Mouse (Mus musculus) bone marrow macrophage, adult 2 months (primary cell): ENCODE measurements around the gene Mre11a. TPM values are rescaled to one million over a fixed set of nuclear protein-coding genes. Genes with fewer than 3 reads are reported as not detected.
"Not testable (repeated sequence)": the region's sequence is repeated elsewhere in the genome, so short reads cannot be mapped to it uniquely, and the experiment has no call there.

ENCODE experiments used
- H3K27ac ChIP-seq: 2 replicates; pipeline ENCODE4 v1.5.1; 2012; ENCODE audit warnings: low read depth, low read length; ENCODE audit not compliant: insufficient read depth
- H3K4me1 ChIP-seq: 2 replicates; pipeline ENCODE4 v1.6.1; 2012; ENCODE audit warnings: low read length; ENCODE audit not compliant: control insufficient read depth, insufficient read depth
- H3K4me3 ChIP-seq: 2 replicates; pipeline ENCODE4 v1.5.1; 2012; ENCODE audit warnings: mild to moderate bottlenecking, low read length, moderate library complexity; ENCODE audit not compliant: insufficient read depth
- CTCF ChIP-seq: IDR thresholded peaks from 2 replicates; pipeline ENCODE4 v1.5.1; 2012; ENCODE audit warnings: low read depth, mild to moderate bottlenecking, low read length, moderate library complexity
- POLR2A ChIP-seq: IDR thresholded peaks from 2 replicates; pipeline ENCODE4 v1.6.1; 2012; ENCODE audit warnings: mild to moderate bottlenecking, low read depth, low read length, borderline replicate concordance
- polyA plus RNA-seq: library from polyadenylated mRNA; stranded (reverse); fragments of >200 nt; gene quantifications from 2 replicates; pipeline ENCODE4 v1.2.4, GENCODE M21; 2012; ENCODE audit not compliant: missing spikeins, insufficient read depth, insufficient read length

Gene Mre11a
- polyA plus RNA-seq, 1 experiment = 25.2 TPM

GRCm38 (mm10) chr9:14863126-14863525 is 78.7 kb downstream of the Mre11a start:
- no peak for TF ChIP-seq CTCF
- TF ChIP-seq POLR2A = no peak
- Histone ChIP-seq H3K27ac (no peak overlapping the region), H3K4me3 (no peak overlapping the region), H3K4me1 (peaks cover 3% of the 10 kb centered on the region)

GRCm38 (mm10) chr9:14864726-14865125 is 80.3 kb downstream of the Mre11a start:
- Histone ChIP-seq H3K27ac (no peak overlapping the region), H3K4me3 (no peak overlapping the region), H3K4me1 (peaks cover 3% of the 10 kb centered on the region)
- TF ChIP-seq CTCF (no peak), POLR2A (no peak)

DNA sequence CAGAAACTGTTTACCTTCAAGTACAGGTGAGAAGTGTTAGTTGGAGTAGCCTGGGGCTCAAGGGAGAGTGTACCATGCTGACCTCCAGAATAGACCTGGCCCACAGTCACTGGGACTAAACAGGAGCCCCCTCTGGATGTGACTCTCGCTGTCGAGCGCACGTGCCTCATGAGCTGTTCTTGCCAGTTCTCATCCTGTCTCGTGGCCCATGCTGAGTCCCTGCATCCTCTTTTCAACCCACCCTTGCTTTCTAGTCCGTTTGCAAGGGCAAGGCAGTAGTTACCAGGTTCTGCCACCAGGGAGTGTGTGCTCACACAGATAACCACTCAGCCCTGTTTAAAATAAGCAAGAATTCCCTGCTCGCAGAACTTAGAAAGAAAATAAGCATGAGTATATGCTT is 82.5 kb downstream of the Mre11a start:
- no peak overlapping the region for H3K27ac ChIP-seq
- no peak for TF ChIP-seq POLR2A
- peak; percentile 18; the same call in 1 of the 2 replicates for TF ChIP-seq CTCF

DNA sequence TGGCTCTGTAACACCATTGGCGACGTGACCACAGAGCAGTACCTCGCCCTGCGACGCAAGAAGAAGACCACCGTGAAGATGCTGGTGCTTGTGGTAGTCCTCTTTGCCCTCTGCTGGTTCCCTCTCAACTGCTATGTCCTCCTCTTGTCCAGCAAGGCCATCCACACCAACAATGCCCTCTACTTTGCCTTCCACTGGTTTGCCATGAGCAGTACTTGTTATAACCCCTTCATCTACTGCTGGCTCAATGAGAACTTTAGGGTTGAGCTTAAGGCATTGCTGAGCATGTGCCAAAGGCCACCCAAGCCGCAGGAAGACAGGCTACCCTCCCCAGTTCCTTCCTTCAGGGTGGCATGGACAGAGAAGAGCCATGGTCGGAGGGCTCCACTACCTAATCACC is 83.9 kb downstream of the Mre11a start:
- TF ChIP-seq POLR2A = no peak
- TF ChIP-seq CTCF = no peak
- Histone ChIP-seq H3K4me3 (no peak overlapping the region), H3K27ac (no peak overlapping the region), H3K4me1 (peaks cover 3% of the 10 kb centered on the region)

More for the DNA sequence above, 82.5 kb downstream of the Mre11a start:
- Histone ChIP-seq H3K4me3 (no peak overlapping the region), H3K4me1 (peaks cover 3% of the 10 kb centered on the region)

GRCm38 (mm10) chr9:14870377-14870776 is 85.9 kb downstream of the Mre11a start:
- H3K4me1 ChIP-seq = peaks cover 3% of the 10 kb centered on the region

DNA sequence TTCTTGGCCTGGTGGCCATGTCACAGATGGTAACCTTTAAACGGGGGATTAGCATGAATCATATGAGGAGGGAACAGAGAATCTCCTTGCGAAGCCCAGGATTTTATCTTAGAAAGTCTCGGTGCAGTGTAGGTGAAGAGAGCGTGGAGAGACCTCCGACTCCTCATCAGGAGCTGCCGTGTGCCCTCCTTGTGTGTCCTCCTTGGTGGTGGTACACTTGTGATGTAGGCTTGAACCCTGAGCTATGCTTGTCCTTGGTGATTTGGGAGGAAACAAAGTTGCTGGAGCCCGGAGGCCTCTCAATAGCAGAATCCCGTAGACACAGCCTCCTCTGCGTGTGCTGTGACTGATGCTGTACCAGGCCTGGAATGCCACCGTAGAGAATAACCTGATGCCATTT is 86.3 kb downstream of the Mre11a start:
- H3K27ac ChIP-seq = no peak overlapping the region
- TF ChIP-seq CTCF (no peak), POLR2A (no peak)
- no peak overlapping the region for H3K4me3 ChIP-seq
- peaks cover 3% of the 10 kb centered on the region for H3K4me1 ChIP-seq

More at GRCm38 (mm10) chr9:14870377-14870776, 85.9 kb downstream of the Mre11a start:
- Histone ChIP-seq H3K27ac (no peak overlapping the region), H3K4me3 (no peak overlapping the region)
- TF ChIP-seq POLR2A (no peak), CTCF (no peak)

DNA sequence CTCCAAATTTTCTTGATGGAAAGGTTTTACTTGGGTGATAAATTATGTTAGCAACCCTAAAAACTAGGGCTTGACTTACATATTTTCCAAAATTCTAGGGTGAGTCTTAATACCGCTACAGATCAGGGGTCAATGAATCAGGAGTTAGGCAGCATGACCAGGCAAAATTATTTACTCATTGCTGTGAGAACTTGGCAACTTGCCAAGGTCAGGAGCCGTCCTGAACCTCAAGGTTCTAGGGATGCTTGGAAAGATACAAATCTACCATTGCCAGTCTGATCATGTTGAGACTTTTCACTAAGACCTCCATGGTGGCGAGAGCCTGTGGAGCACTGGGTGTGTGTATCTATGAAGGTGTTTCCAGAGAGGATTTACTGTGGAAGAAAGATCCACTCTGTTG is 87.1 kb downstream of the Mre11a start:
- Histone ChIP-seq H3K27ac (no peak overlapping the region), H3K4me3 (no peak overlapping the region), H3K4me1 (peaks cover 3% of the 10 kb centered on the region)
- no peak for TF ChIP-seq POLR2A
- no peak for TF ChIP-seq CTCF

DNA sequence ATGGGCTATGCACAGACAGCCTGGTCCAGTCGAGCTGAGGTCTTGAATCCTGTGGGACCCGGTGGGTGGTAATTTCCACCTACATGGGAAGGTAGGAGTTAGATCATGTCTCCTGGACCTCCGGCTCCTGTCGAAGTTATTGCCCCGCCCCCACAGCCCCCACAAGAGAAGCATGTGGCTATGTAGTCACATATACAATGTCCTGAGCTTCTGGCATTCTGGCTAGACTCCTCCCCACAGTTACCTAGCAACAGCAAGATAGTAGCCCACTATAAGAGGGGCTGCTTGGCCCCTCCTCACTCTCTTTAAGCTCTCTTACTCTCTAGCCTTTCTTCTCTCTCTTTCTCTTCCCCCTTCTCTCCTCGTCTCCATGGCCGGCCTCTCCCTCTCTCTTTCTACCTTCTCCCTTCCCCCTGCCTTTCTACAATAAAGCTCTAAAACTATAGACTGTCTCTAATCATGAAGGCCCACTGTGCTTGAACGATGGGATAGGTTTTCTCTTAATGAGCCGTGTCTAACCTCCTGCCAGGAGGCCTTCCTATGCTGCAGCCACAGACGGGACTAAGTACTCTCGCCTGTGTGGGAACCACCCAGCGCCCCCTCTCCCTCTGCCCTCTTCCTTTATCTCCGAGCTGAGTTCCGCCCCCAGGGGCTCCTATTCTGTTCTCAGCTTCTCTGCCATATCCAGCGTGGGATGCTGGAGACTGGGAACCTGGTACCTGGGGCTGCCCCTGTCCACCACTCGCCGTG is 87.9 kb downstream of the Mre11a start:
- Histone ChIP-seq H3K27ac (no peak overlapping the region), H3K4me1 (no peaks in the 10 kb centered on the region), H3K4me3 (no peak overlapping the region)
- TF ChIP-seq CTCF (no peak), POLR2A (no peak)

GRCm38 (mm10) chr9:14875743-14876507 is 91.5 kb downstream of the Mre11a start:
- Histone ChIP-seq H3K27ac (no peak overlapping the region), H3K4me3 (no peak overlapping the region), H3K4me1 (no peaks in the 10 kb centered on the region)
- TF ChIP-seq CTCF (no peak), POLR2A (no peak)

GRCm38 (mm10) chr9:14876566-14876965 is 92.1 kb downstream of the Mre11a start:
- not testable (repeated sequence) for H3K27ac ChIP-seq, H3K4me3 ChIP-seq, H3K4me1 ChIP-seq
